Mouse (Mus musculus) lung, postnatal 0 days (tissue): ENCODE measurements around the gene Col9a3.
A peak's percentile ranks its signal among the peaks of the same experiment; 100 is the strongest.

Experiments used
- CTCF ChIP-seq: IDR thresholded peaks from 2 replicates; pipeline ENCODE4 v1.5.1; 2016; ENCODE audit warnings: antibody characterized with exemption, mild to moderate bottlenecking
- EP300 ChIP-seq: IDR thresholded peaks from 2 replicates; pipeline ENCODE4 v1.6.1; 2016; ENCODE audit warnings: antibody characterized with exemption, mild to moderate bottlenecking, control low read depth

GRCm38 (mm10) chr2:180566240-180566913 lies 31.2 kb upstream of the Col9a3 start:
- TF ChIP-seq CTCF (peak; percentile 85), EP300 (no peak)
